Mouse (Mus musculus) hematopoietic stem cell, adult 5-6 weeks (primary cell): Measurements from ENCODE around the gene Nt5c3. TPM values are rescaled to one million over a fixed set of nuclear protein-coding genes. Genes with fewer than 3 reads are reported as not detected.

ENCODE experiments used
- ATAC-seq, 2 experiments: fragments of 125-278 bp in 1 of 2; replicated peaks in 1 of 2; 2 replicates each; pipeline ENCODE4 v1.8.0; 2016 to 2017; ENCODE audit warnings: inconsistent platforms in 2 of 2, mild to moderate bottlenecking in 2 of 2, moderate number of reproducible peaks in 2 of 2, low read depth in 1 of 2, moderate TSS enrichment in 1 of 2; ENCODE audit not compliant: low FRiP score in 2 of 2, poor library complexity in 2 of 2, severe bottlenecking in 2 of 2, insufficient read depth in 1 of 2, low TSS enrichment in 1 of 2
- total RNA-seq: library from RNA; stranded (forward); fragments of 172-1452, 232-1000 nt; gene quantifications from 2 replicates; pipeline ENCODE4 v1.2.3, GENCODE M21; 2017

Gene Nt5c3
- total RNA-seq = 91.3 and 103 TPM in 2 replicates

GRCm38 (mm10) chr6:56923726-56924707 is at the start of gene Nt5c3, which contains the start of gene Vmn1r4:
Nt5c3 (minus strand) TSS chr6:56923932.
Vmn1r4 (plus strand) TSS chr6:56924015.
- peak; percentile 92 to 95 for ATAC-seq

GRCm38 (mm10) chr6:56969973-56970372 is 46.2 kb upstream of the Nt5c3 start, which contains the start of gene Vmn1r5:
Vmn1r5 (plus strand) TSS chr6:56970273.
- ATAC-seq = no peak

- ATAC-seq = no peak
Observed at GRCm38 (mm10) chr6:56956436-56956835, 32.7 kb upstream of the Nt5c3 start.

- ATAC-seq = peak; percentile 56 to 62
Observed at GRCm38 (mm10) chr6:56934366-56934765, 10.6 kb upstream of the Nt5c3 start.

- no peak for ATAC-seq
Observed at GRCm38 (mm10) chr6:56932464-56932863, 8.7 kb upstream of the Nt5c3 start.

- peak in 1 of 2 experiments; percentile 29; a peak in 1 of 4 replicates for ATAC-seq
Observed at GRCm38 (mm10) chr6:56931648-56932415, 8.1 kb upstream of the Nt5c3 start.

GRCm38 (mm10) chr6:56923331-56923725 is 404 bp downstream of the Nt5c3 start:
- no peak for ATAC-seq

- no peak for ATAC-seq
Observed at GRCm38 (mm10) chr6:56920222-56921092, 3.3 kb downstream of the Nt5c3 start.

GRCm38 (mm10) chr6:56919330-56920044 is 4.2 kb downstream of the Nt5c3 start:
- ATAC-seq = no peak

GRCm38 (mm10) chr6:56917578-56918368 is 6.0 kb downstream of the Nt5c3 start:
- ATAC-seq = peak; percentile 12 to 21; a peak in 2 of 4 replicates

GRCm38 (mm10) chr6:56916279-56916678 is 7.5 kb downstream of the Nt5c3 start:
- no peak for ATAC-seq

GRCm38 (mm10) chr6:56913092-56913858 is 10.5 kb downstream of the Nt5c3 start:
- ATAC-seq = peak; percentile 46 to 49

GRCm38 (mm10) chr6:56910910-56911309 is 12.8 kb downstream of the Nt5c3 start:
- ATAC-seq = no peak

- ATAC-seq = peak; percentile 65 to 76
Observed at GRCm38 (mm10) chr6:56908912-56909311, 14.8 kb downstream of the Nt5c3 start.

- ATAC-seq = no peak; a peak in 1 of 4 replicates
Observed at GRCm38 (mm10) chr6:56908397-56908796, 15.3 kb downstream of the Nt5c3 start.
